Mouse (Mus musculus) lung, adult 2 months (tissue): Measurements from ENCODE around the gene Btnl2.

Experiments
- CTCF ChIP-seq: fragments of 200-500 bp; IDR thresholded peaks from 2 replicates; pipeline ENCODE4 v1.5.1; 2011; ENCODE audit warnings: mild to moderate bottlenecking, low read length, control low read depth; ENCODE audit not compliant: insufficient read depth
- POLR2A ChIP-seq: fragments of 200-500 bp; IDR thresholded peaks from 2 replicates; pipeline ENCODE4 v1.6.1; 2011; ENCODE audit warnings: low read depth, mild to moderate bottlenecking, control low read depth, low read length, borderline replicate concordance; ENCODE audit errors: extremely low read depth

DNA sequence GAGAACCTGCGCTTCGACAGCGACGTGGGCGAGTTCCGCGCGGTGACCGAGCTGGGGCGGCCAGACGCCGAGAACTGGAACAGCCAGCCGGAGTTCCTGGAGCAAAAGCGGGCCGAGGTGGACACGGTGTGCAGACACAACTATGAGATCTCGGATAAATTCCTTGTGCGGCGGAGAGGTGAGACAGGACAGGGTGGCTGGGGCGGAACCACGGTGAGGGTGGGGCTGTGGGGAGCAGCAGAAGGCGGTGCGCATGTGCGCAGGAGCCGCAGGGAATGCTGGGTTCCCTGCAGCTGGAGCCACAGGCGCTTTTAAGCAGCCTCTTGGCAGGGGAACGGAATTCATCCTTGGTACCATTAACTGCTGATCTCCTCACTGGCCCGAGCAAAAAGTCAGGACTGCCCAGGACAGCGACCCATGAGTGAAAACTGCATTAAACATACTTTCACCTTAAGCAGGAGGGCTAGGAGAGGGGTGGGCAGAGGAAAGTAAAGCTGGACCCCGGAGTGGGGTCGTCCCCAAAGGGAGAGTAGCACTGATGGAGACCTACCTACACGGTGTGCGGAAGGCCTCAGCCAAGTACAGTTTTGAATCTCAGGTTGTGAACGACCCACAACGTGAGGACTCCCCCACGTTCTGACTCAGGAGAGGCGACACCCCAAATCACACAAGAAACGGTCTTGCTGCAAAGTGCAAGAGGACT is 44.8 kb upstream of the Btnl2 start:
- peak; percentile 58; the same call in 1 of the 2 replicates for TF ChIP-seq POLR2A
- TF ChIP-seq CTCF = no peak
